Mouse (Mus musculus): Measurements from ENCODE around the gene Tas2r130.

DNA sequence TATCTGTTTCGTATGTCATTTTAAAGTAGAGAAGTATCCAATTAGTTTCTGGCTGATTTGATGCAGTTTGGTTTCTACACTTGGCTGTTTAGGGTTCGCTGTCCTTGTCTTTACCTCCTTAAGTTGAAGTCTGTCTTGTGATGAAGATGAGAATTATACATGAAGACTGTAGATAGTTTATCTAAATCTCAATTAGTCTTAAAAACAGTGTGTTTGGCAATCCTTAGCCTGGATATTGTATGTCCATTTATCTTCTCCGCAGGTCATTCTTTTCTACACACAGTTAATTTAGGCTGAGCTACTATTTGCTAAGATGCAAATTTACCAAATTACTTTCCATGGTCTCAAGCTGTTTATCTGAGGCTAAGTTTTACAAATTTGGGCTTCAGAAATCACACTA is at the start of gene Tas2r130:
- TF ChIP-seq POLR2A (IDR thresholded peaks at IDR 0.05; ENCODE audit: low read depth, low read length) = no peak
- TF ChIP-seq CTCF (conservative IDR thresholded peaks at IDR 0.05; ENCODE audit: insufficient read depth, insufficient read length, low read depth, low read length) = no peak

Measured in kidney, adult 2 months (tissue).